Mouse (Mus musculus) stomach, embryonic 14.5 days (tissue): ENCODE measurements around the gene Bhlha15. TPM values are rescaled to one million over a fixed set of nuclear protein-coding genes. Genes with fewer than 3 reads are reported as not detected.

ENCODE experiments used
- ATAC-seq: fragments of 200-750 bp; cut with Nextera tagmentation; 2 replicates; pipeline ENCODE4 v1.8.0; 2017; ENCODE audit warnings: low read depth, moderate TSS enrichment; ENCODE audit not compliant: insufficient number of reproducible peaks, insufficient read depth, low FRiP score
- H3K27ac ChIP-seq: fragments of 300-500 bp; sonication (generic); 2 replicates; pipeline ENCODE4 v1.5.1; 2014; ENCODE audit warnings: mild to moderate bottlenecking, low read length, moderate library complexity, mixed read lengths
- H3K27me3 ChIP-seq: fragments of 300-500 bp; sonication (generic); 2 replicates; pipeline ENCODE4 v1.6.1; 2014; ENCODE audit warnings: low read length, control low read depth, mixed read lengths; ENCODE audit not compliant: control insufficient read depth, insufficient read depth
- H3K36me3 ChIP-seq: fragments of 300-500 bp; sonication (generic); 2 replicates; pipeline ENCODE4 v1.6.1; 2014; ENCODE audit warnings: mild to moderate bottlenecking, control low read depth, low read length, moderate library complexity, mixed read lengths; ENCODE audit not compliant: control insufficient read depth, insufficient read depth
- H3K4me1 ChIP-seq: fragments of 300-500 bp; sonication (generic); 2 replicates; pipeline ENCODE4 v1.6.1; 2014; ENCODE audit warnings: low read length, control low read depth, mixed read lengths; ENCODE audit not compliant: control insufficient read depth, insufficient read depth
- H3K4me2 ChIP-seq: fragments of 300-500 bp; sonication (generic); replicated peaks from 2 replicates; pipeline ENCODE4 v1.6.1; 2014; ENCODE audit warnings: low read depth, low read length, control low read depth
- H3K4me3 ChIP-seq: fragments of 300-500 bp; sonication (generic); 2 replicates; pipeline ENCODE4 v1.5.1; 2014; ENCODE audit warnings: low read depth, low read length, control low read depth
- H3K9ac ChIP-seq: fragments of 300-500 bp; sonication (generic); replicated peaks from 2 replicates; pipeline ENCODE4 v1.6.1; 2014; ENCODE audit warnings: low read depth, mild to moderate bottlenecking, control low read depth, low read length, moderate library complexity, mixed read lengths
- H3K9me3 ChIP-seq: fragments of 300-500 bp; sonication (generic); 2 replicates; pipeline ENCODE4 v1.6.1; 2016; ENCODE audit warnings: low read depth, low read length, control low read depth; ENCODE audit not compliant: control insufficient read depth
- WGBS: fragments of 180-500 bp; shearing (Covaris S2); extraction: QIAGEN DNeasy Blood & Tissue Kit; methylation state at CpG from one replicate; pipeline ENCODE4 v1.1.7; 2014; 5-methylcytosine and 5-hydroxymethylcytosine counted together
- polyA plus RNA-seq: library from polyadenylated mRNA; unstranded; fragments of >200 nt; fragmentation: Nextera tagmentation; extraction: Ambion mirVana; gene quantifications from 2 replicates; pipeline ENCODE4 v1.2.1, GENCODE M21; 2014

Bhlha15 gene
- 0.32 and 2.5 TPM in 2 replicates for polyA plus RNA-seq

GRCm38 (mm10) chr5:144189950-144190583 is at the start of gene Bhlha15:
Gene Bhlha15, plus strand, starts transcription at chr5:144190286.
- Histone ChIP-seq H3K4me2 (peak within 1 kb of the TSS; percentile 53), H3K4me1 (0 out of 2 replicates have a peak, but pooled peaks cover 4% of the 10 kb centered on the region), H3K27ac (peak within 1 kb of the TSS; percentile 39; the same call in 1 of the 2 replicates), H3K27me3 (no peaks in the 10 kb centered on the region), H3K9ac (peak within 1 kb of the TSS; percentile 14; the same call in 1 of the 2 replicates), H3K9me3 (no peaks in the 10 kb centered on the region), H3K36me3 (no peaks in the 10 kb centered on the region; the same call in 1 of the 2 replicates), H3K4me3 (peak within 1 kb of the TSS; percentile 19)
- peak; percentile 73 for ATAC-seq
- WGBS: 3% methylated on average over 25 of the region's 26 CpGs

- ATAC-seq: no peak
- H3K4me3 ChIP-seq: no peak overlapping the region
- no peak overlapping the region for H3K9ac ChIP-seq
- H3K4me2 ChIP-seq: no peak overlapping the region
- no peaks in the 10 kb centered on the region for H3K27me3 ChIP-seq
- H3K9me3 ChIP-seq: no peaks in the 10 kb centered on the region
- H3K36me3 ChIP-seq: peaks cover 6% of the 10 kb centered on the region; the same call in 1 of the 2 replicates
- no peak overlapping the region for H3K27ac ChIP-seq
- no peaks in the 10 kb centered on the region for H3K4me1 ChIP-seq
- WGBS: 86% methylated on average over 5 of the region's 5 CpGs
Observed at GRCm38 (mm10) chr5:144143531-144143930, 46.6 kb upstream of the Bhlha15 start.

GRCm38 (mm10) chr5:144146898-144147297 is 43.2 kb upstream of the Bhlha15 start:
- no peaks in the 10 kb centered on the region for H3K27me3 ChIP-seq
- no peak for ATAC-seq
- no peak overlapping the region for H3K4me3 ChIP-seq
- H3K36me3 ChIP-seq: peaks cover 12% of the 10 kb centered on the region
- no peaks in the 10 kb centered on the region for H3K4me1 ChIP-seq
- no peak overlapping the region for H3K27ac ChIP-seq
- no peak overlapping the region for H3K4me2 ChIP-seq
- no peak overlapping the region for H3K9ac ChIP-seq
- no peaks in the 10 kb centered on the region for H3K9me3 ChIP-seq

- peaks cover 12% of the 10 kb centered on the region for H3K36me3 ChIP-seq
- 97% methylated on average over 4 of the region's 4 CpGs for WGBS
- no peak overlapping the region for H3K27ac ChIP-seq
- H3K9me3 ChIP-seq: no peaks in the 10 kb centered on the region
- H3K4me2 ChIP-seq: no peak overlapping the region
- H3K4me3 ChIP-seq: no peak overlapping the region
- no peaks in the 10 kb centered on the region for H3K27me3 ChIP-seq
- no peak overlapping the region for H3K9ac ChIP-seq
- H3K4me1 ChIP-seq: no peaks in the 10 kb centered on the region
- no peak for ATAC-seq
Observed at GRCm38 (mm10) chr5:144149530-144149929, 40.6 kb upstream of the Bhlha15 start.

GRCm38 (mm10) chr5:144151270-144151669 is 38.8 kb upstream of the Bhlha15 start:
- Histone ChIP-seq H3K9ac (no peak overlapping the region), H3K4me1 (no peaks in the 10 kb centered on the region), H3K9me3 (no peaks in the 10 kb centered on the region), H3K27me3 (no peaks in the 10 kb centered on the region), H3K4me2 (no peak overlapping the region), H3K4me3 (no peak overlapping the region), H3K27ac (no peak overlapping the region), H3K36me3 (peaks cover 12% of the 10 kb centered on the region)
- WGBS: 82% methylated on average over 4 of the region's 4 CpGs
- no peak for ATAC-seq

- H3K4me3 ChIP-seq: no peak overlapping the region
- peaks cover 6% of the 10 kb centered on the region; the same call in 1 of the 2 replicates for H3K36me3 ChIP-seq
- no peak overlapping the region for H3K4me2 ChIP-seq
- H3K9ac ChIP-seq: no peak overlapping the region
- H3K9me3 ChIP-seq: no peaks in the 10 kb centered on the region
- ATAC-seq: no peak
- H3K27ac ChIP-seq: no peak overlapping the region
- WGBS: 26% methylated on average over 7 of the region's 7 CpGs
- H3K27me3 ChIP-seq: no peaks in the 10 kb centered on the region
- peaks cover 2% of the 10 kb centered on the region; the same call in 1 of the 2 replicates for H3K4me1 ChIP-seq
Observed at GRCm38 (mm10) chr5:144154528-144154927, 35.6 kb upstream of the Bhlha15 start.

- Histone ChIP-seq H3K36me3 (peaks cover 4% of the 10 kb centered on the region; the same call in 1 of the 2 replicates), H3K4me2 (no peak overlapping the region), H3K9ac (no peak overlapping the region), H3K4me1 (peaks cover 2% of the 10 kb centered on the region; the same call in 1 of the 2 replicates), H3K4me3 (no peak overlapping the region), H3K9me3 (no peaks in the 10 kb centered on the region), H3K27me3 (no peaks in the 10 kb centered on the region), H3K27ac (peak overlapping the region; percentile 81; the same call in 1 of the 2 replicates)
- ATAC-seq: peak; percentile 84
- WGBS: 25% methylated on average over 4 of the region's 4 CpGs
Observed at GRCm38 (mm10) chr5:144158604-144159003, 31.5 kb upstream of the Bhlha15 start.

GRCm38 (mm10) chr5:144159137-144159536 is 30.9 kb upstream of the Bhlha15 start:
- H3K4me2 ChIP-seq: no peak overlapping the region

More at GRCm38 (mm10) chr5:144159137-144159536, 30.9 kb upstream of the Bhlha15 start:
- Histone ChIP-seq H3K27ac (peak overlapping the region; percentile 81; the same call in 1 of the 2 replicates), H3K36me3 (peaks cover 7% of the 10 kb centered on the region; the same call in 1 of the 2 replicates), H3K27me3 (no peaks in the 10 kb centered on the region), H3K4me1 (peaks cover 2% of the 10 kb centered on the region; the same call in 1 of the 2 replicates), H3K9ac (no peak overlapping the region), H3K4me3 (no peak overlapping the region), H3K9me3 (no peaks in the 10 kb centered on the region)
- no peak for ATAC-seq
- WGBS: 83% methylated on average over 8 of the region's 8 CpGs
